Mouse (Mus musculus) yolk sac, embryonic 10.5 days (tissue): Measurements from ENCODE around the gene Mink1.

Experiments
- DNase-seq: peaks from one replicate; pipeline ENCODE4 v3.0.0-alpha.2; 2017; ENCODE audit warnings: low spot score

Gene Mink1

DNA sequence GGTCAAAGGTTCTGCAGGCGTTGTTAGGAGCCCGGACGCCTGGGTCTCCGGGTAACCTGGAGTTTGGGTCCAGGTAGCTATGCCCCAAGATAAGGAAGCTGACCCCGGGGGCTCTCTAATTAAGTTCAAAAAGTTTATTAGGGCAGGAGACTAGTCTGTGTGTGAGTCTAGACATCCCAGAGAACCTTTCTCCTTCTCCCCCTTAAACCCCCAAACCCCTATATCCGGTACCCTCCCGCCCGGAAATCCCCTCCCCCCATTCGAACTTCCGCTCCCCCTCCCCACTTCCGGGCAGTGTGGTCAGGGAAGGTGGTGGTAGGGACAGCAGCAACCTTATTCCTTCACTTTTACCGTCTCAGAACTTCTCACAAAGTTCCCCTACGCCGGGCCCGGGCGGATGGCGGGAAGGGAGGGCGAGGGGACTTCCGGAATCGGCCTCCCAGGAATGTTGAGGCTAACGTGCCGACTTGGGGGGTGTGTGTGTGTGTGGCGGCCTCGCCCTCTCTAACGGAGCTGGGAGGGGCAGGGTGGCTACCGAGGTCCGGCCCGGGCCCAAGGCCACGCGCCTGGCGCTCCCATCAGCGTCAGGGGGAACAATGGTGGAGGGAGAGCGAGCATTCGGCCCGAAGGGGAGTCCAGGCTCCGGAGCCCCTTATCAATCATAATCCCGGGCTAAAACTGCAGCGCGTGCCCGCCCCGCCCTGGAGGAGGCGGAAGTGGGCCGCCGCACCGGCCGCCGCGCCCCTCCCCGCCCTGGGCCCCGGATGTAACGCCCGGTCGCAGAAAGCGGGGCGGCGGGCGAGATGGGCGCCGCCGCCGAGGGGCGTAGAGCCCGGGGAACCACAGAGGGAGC is 90.9 kb downstream of the Mink1 start:
- DNase-seq = peak; percentile 87

DNA sequence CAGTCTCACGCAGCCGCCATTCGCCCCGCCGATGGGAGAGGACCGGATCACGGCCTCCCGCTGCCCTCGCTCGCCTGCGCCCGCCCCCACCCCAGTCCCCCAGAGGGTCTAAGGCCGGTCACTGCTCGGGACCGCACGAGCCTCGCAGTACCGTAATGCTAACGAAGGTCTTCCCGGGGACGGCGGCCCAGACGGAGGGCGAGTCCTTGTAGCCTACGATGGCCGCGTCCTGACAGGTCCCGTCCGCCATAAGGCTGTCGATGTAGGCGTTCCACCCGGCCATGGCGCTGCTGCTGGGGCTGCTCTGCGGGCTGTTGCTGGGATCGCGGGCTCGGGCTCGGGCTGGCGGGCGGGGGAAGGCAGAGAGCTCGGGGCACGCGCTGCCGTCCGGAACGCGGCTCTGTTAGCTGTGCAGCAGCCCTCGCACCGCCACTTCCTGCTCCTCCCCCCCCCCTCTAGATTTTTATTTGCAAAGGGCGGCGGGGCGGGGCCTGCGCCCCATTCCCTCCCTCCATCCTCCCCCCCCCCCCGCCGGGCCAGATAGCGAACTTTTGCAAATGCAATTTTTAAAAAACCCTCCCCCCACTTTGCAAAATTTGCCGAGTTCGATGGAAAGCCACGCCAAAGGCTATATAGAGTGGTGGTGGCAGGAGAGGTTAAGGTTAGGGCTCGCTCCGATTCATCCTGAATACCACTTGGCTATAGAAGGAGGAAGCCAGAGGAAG is 91.7 kb downstream of the Mink1 start, which contains the start of gene Pfn1:
Pfn1 (minus strand) TSS at position 447 of the 725 bp plus-strand sequence.
- peak; percentile 93 for DNase-seq

DNA sequence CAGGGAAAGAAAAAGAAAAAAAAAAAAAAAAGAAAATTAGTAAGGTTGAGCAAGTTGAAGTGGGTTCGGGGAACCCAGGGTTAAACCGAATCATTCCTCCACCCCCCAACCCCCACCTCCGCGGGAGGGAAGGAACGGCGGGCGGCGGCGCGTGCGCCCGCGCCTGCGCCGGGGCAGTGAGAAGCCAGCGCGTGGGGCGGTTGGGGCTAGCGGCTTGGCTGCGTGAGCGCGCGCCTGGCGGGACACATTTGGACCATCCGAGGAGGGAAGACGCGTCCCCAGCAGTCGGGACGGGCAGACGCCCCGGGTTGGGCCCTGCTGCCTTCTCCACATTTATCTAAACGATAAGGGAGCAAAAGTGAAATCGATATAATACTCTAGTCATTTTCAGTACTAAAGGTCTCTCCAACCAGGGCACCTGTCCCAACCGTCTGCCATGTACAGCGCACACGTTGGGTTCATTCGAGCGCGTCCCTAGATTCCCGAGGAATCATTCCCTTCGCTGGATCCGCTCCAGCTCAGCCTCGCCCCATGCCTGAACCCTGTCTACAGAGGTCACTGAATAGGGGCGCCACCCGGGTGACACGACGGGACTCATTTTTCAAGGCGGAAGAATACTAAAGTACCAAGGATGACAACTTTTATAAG is 92.4 kb downstream of the Mink1 start:
- peak; percentile 91 for DNase-seq

DNA sequence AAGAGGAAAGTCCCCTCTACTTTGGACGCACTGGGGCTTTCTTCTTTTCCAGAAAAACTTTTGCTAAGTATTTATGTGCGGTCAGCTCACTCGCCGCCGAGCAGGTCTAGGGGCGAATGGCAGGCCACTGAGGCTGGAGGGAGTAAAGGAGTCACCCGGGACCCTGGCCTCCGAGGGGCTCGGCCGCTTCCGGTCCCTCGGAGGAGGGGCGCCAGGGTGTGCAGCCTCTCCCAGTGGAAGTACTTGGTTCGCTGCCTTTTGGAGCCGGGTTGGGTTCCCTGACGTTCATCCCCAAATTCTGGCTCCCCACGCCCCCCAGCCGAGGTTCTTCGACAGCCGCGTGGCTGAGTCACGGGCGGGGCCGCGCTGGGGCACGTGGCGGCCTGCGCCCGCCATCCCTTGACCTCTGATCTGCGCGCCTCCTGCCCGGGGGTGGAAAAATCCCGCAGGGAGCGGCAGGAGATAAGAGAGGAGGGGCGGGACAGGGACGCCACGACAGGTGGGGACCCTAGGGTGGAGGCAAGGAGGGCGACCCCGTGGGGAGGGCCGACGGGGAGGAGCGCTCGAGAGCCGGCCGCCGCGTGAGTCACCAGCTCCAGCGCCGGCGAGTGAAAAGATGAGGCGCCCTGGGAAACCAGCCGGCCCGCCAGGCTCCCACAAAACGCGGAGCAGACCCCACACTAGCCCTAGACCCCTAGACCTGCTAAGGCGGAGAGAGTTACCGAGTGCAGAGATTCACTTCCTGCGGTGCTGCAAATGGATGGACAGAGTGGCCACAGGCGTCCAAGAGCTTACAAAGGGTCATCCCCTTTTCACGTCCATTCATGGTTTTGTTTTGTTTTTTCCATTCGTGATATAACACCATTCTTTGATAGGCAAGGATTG is 93.1 kb downstream of the Mink1 start:
- DNase-seq = peak; percentile 83

DNA sequence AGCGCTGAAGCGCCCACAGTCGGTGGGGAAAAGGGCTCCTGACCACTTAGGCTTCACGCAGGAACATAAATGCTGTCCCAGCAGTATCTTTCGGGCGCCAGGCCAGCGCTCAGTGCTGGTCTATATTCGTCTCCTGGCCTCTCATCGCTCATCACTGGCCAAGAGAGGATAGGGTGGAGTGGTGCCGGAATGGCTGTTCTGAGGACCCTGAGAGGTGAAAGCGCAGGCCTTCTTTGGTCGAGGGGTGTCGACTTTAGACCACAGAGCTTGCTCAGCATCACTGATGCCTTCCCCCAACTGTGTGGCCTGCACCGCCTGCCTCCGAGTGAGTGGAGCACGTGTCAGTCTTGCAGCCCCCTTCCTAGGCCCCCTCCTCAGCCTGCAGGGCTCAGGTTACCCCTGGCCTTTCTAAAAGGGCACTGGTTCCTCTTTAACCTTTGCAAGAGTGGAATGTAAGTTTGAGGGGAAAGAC is 93.8 kb downstream of the Mink1 start:
- peak; percentile 47 for DNase-seq

DNA sequence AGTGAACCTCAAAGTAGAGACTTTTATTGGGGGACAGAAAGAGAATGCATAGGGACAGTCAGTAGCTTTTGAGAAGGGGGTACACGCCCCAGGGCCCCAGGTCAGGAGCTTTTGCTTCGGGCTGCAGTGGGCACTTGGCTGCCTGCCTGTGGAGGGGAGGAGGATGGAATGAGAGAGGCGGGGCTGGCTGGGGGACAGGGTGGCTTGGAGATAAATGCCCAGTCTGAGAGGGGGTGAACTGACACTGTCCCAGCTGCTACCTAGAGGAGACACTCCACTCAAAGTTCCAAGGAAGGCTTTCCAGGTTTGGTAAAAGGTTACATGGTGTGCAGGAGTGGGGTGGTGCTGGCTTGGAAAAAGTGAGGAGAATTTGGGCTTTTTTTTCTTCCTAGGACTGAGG is 94.3 kb downstream of the Mink1 start, which contains the start of gene Eno3:
Eno3 (plus strand) TSS at position 239 of the 400 bp plus-strand sequence.
- no peak for DNase-seq

DNA sequence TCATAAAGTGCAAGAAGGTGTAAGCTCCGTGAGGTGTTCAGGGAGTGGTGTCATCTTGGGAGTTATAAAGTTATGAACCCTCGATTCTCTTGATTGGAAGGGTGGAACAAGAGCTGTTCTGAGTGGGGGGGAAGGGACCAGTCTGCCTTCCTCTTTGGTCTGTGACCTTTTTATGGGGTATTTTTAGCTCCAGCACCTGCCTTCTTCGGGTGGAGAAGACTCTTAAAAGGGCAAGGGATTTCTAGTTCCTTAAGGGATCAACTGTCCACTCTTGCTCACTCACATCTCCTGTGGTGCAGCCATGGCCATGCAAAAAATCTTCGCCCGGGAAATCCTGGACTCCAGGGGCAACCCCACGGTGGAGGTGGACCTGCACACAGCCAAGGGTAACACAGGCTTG is 94.9 kb downstream of the Mink1 start:
- DNase-seq = no peak

DNA sequence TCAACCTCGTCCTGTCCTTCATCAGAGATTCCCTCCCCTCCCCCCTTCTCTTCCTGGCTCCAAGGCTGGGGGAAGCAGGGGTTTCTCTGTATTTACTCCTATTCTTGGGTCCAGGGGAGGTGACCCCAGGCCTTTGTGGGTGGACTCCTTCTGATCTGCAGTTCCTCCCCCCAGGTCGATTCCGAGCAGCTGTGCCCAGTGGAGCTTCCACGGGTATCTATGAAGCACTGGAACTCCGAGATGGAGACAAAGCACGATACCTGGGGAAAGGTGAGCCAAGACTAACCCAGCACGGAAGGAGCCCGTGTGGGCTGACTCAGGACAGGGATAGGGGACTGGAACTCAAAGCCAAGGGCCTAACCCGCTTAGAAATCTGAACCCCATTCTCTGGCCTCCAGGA is 95.3 kb downstream of the Mink1 start:
- no peak for DNase-seq

DNA sequence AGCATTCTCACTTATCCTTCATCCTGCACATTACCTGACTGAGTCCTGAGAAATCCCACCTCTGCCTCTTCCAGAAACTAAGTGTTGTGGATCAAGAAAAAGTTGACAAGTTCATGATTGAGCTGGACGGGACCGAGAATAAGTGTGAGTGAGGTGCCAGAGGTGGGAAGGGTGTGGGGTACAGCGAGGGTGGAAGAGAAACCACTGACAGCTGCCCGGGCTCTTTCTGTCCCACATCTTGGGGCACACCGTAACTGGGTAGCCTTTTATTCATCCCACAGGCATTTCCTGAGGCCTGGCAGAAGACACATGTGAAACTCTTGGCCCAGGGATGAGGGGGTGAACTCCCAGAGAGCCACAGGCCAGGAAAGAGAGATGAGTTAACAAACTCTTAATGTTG is 95.8 kb downstream of the Mink1 start:
- DNase-seq = no peak

DNA sequence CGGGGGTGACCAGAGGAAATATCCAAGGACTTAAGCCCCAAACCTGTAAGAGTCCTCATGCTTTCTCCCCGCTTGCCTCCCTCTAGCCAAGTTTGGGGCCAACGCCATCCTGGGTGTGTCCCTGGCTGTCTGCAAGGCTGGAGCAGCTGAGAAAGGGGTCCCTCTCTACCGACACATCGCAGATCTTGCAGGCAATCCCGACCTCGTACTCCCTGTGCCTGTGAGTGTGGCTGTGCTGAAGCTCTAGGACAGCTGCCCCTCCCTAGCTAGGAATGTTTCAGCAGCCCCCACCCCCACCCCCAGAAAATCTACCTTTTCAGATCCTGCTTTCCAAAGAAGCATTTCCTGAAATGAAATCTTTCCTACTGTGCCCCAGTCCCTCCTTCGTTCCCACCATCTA is 96.3 kb downstream of the Mink1 start:
- DNase-seq = no peak

DNA sequence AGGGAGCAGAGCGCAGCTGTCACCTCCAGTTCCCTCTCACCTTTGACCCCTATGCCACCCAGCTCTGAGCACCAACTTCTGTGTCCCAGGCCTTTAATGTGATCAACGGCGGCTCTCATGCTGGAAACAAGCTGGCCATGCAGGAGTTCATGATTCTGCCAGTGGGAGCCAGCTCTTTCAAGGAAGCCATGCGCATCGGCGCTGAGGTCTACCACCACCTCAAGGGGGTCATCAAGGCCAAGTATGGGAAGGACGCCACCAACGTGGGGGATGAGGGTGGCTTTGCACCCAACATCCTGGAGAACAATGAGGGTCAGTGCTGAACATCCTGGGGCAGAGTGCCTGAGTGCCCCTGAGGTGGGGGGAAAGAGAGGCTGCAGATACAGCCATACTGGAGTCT is 97.9 kb downstream of the Mink1 start:
- DNase-seq = no peak

DNA sequence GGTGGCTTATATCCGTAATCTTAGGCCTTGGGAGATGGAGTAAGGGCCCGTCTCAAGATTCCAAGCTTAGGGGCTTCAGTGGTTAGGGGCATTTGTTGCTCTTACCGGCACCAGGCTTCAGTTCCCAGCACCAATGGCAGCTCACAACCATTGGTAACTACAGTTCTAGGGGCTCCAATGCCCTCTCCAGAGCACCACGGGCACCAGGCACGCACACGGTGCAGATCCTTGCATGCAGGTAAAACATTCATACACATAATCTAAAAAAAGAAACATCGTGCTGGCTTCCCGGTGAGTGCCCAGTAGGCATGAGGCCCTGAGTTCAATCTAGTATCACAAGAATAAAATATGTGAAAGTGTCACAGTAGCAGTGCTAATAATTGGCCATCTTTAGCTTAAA is 100.4 kb downstream of the Mink1 start:
- no peak for DNase-seq

DNA sequence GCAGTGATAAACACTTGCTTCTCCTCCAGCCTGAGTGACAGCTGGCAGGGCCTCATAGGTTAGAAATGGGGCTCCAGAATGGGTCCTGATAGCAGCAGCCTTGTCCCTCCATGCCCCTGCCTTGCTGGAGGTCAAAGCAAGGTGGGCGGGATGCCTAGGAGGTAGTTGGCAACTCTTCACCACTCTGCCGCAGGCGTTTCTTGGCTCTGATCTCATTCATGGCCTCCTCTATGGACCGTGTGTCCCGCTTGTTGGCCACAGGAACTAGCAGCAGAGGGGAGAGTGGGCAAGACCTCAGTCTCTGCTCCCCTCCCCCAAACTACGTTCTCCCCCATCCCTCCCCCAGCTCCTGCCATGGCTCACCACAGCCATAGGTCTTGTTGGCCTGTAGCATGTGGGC is 101.3 kb downstream of the Mink1 start:
- DNase-seq = no peak
